Mouse (Mus musculus) limb, embryonic 15.5 days (tissue): ENCODE results near the gene Ppil1. TPM values are rescaled to one million over a fixed set of nuclear protein-coding genes. Genes with fewer than 3 reads are reported as not detected.

Experiments used
- ATAC-seq: fragments of 200-750 bp; cut with Nextera tagmentation; 2 replicates; pipeline ENCODE4 v1.8.0; 2017; ENCODE audit warnings: low read depth, moderate TSS enrichment; ENCODE audit not compliant: insufficient number of reproducible peaks, low FRiP score, low TSS enrichment
- H3K27ac ChIP-seq: fragments of 300-500 bp; sonication (generic); 2 replicates; pipeline ENCODE4 v1.5.1; 2015; ENCODE audit warnings: moderate library complexity, mild to moderate bottlenecking, inconsistent platforms
- H3K27me3 ChIP-seq: fragments of 300-500 bp; sonication (generic); 2 replicates; pipeline ENCODE4 v1.6.1; 2015; ENCODE audit warnings: inconsistent platforms
- H3K36me3 ChIP-seq: fragments of 300-500 bp; sonication (generic); 2 replicates; pipeline ENCODE4 v1.6.1; 2015; ENCODE audit warnings: inconsistent platforms
- H3K4me1 ChIP-seq: fragments of 300-500 bp; sonication (generic); 2 replicates; pipeline ENCODE4 v1.6.1; 2015; ENCODE audit warnings: inconsistent platforms
- H3K4me2 ChIP-seq: fragments of 300-500 bp; sonication (generic); 2 replicates; pipeline ENCODE4 v1.6.1; 2015; ENCODE audit warnings: mild to moderate bottlenecking, inconsistent platforms
- H3K4me3 ChIP-seq: fragments of 300-500 bp; sonication (generic); 2 replicates; pipeline ENCODE4 v1.5.1; 2015; ENCODE audit warnings: mild to moderate bottlenecking, inconsistent platforms
- H3K9ac ChIP-seq: fragments of 300-500 bp; sonication (generic); 2 replicates; pipeline ENCODE4 v1.6.1; 2015; ENCODE audit warnings: inconsistent platforms
- H3K9me3 ChIP-seq: fragments of 300-500 bp; sonication (generic); 2 replicates; pipeline ENCODE4 v1.6.1; 2016; ENCODE audit warnings: inconsistent platforms
- WGBS: fragments of 180-500 bp; shearing (Covaris S2); methylation state at CpG from one replicate; pipeline ENCODE4 v1.1.7; 2015; 5-methylcytosine and 5-hydroxymethylcytosine counted together
- polyA plus RNA-seq: library from polyadenylated mRNA; unstranded; fragments of >200 nt; fragmentation: Nextera tagmentation; extraction: Ambion mirVana; gene quantifications from 2 replicates; pipeline ENCODE4 v1.2.1, GENCODE M21; 2015

Ppil1 gene
- polyA plus RNA-seq, 1 experiment from 2014 or later = 130 TPM

- Histone ChIP-seq H3K9me3 (no peaks in the 10 kb centered on the region), H3K27me3 (no peaks in the 10 kb centered on the region), H3K4me1 (peaks cover 47% of the 10 kb centered on the region), H3K4me3 (no peak overlapping the region), H3K9ac (no peak overlapping the region), H3K4me2 (no peak overlapping the region), H3K27ac (no peak overlapping the region), H3K36me3 (peaks cover 43% of the 10 kb centered on the region)
- no peak for ATAC-seq
- 94% methylated on average over 6 of the region's 6 CpGs for WGBS
Measured at GRCm38 (mm10) chr17:29301421-29301820, 37.4 kb upstream of the Ppil1 start.

- peaks cover 43% of the 10 kb centered on the region for H3K4me1 ChIP-seq
- no peak for ATAC-seq
- no peaks in the 10 kb centered on the region for H3K27me3 ChIP-seq
- H3K27ac ChIP-seq = no peak overlapping the region
- H3K9ac ChIP-seq = no peak overlapping the region
- 88% methylated on average over 7 of the region's 7 CpGs for WGBS
- no peak overlapping the region for H3K4me3 ChIP-seq
- H3K36me3 ChIP-seq = peaks cover 43% of the 10 kb centered on the region
- no peaks in the 10 kb centered on the region for H3K9me3 ChIP-seq
- H3K4me2 ChIP-seq = no peak overlapping the region
Measured at GRCm38 (mm10) chr17:29300926-29301325, 36.9 kb upstream of the Ppil1 start.

GRCm38 (mm10) chr17:29299282-29299681 lies 35.3 kb upstream of the Ppil1 start:
- peaks cover 52% of the 10 kb centered on the region for H3K36me3 ChIP-seq
- no peaks in the 10 kb centered on the region for H3K9me3 ChIP-seq
- peaks cover 27% of the 10 kb centered on the region for H3K4me1 ChIP-seq
- no peak overlapping the region for H3K27ac ChIP-seq
- H3K27me3 ChIP-seq = no peaks in the 10 kb centered on the region
- 89% methylated on average over 4 of the region's 4 CpGs for WGBS
- no peak overlapping the region for H3K4me3 ChIP-seq
- H3K4me2 ChIP-seq = no peak overlapping the region
- ATAC-seq = no peak
- H3K9ac ChIP-seq = no peak overlapping the region

GRCm38 (mm10) chr17:29297813-29298212 lies 33.8 kb upstream of the Ppil1 start:
- no peaks in the 10 kb centered on the region for H3K9me3 ChIP-seq
- ATAC-seq = no peak
- no peak overlapping the region for H3K4me2 ChIP-seq
- 81% methylated on average over 6 of the region's 6 CpGs for WGBS
- H3K4me1 ChIP-seq = peaks cover 12% of the 10 kb centered on the region
- H3K4me3 ChIP-seq = no peak overlapping the region
- no peak overlapping the region for H3K27ac ChIP-seq
- no peak overlapping the region for H3K9ac ChIP-seq
- peaks cover 63% of the 10 kb centered on the region for H3K36me3 ChIP-seq
- no peaks in the 10 kb centered on the region for H3K27me3 ChIP-seq

GRCm38 (mm10) chr17:29297321-29297720 lies 33.3 kb upstream of the Ppil1 start:
- H3K27ac ChIP-seq = 0 out of 2 replicates have a peak overlapping the region, but pooled peaks have one; percentile 9
- peaks cover 64% of the 10 kb centered on the region for H3K36me3 ChIP-seq
- H3K4me1 ChIP-seq = peaks cover 12% of the 10 kb centered on the region
- no peak overlapping the region for H3K9ac ChIP-seq
- WGBS = 38% methylated on average over 10 of the region's 10 CpGs
- H3K9me3 ChIP-seq = no peaks in the 10 kb centered on the region
- no peak overlapping the region for H3K4me2 ChIP-seq
- ATAC-seq = no peak
- H3K4me3 ChIP-seq = no peak overlapping the region
- no peaks in the 10 kb centered on the region for H3K27me3 ChIP-seq

- Histone ChIP-seq H3K9ac (no peak overlapping the region), H3K4me3 (no peak overlapping the region), H3K4me1 (peaks cover 12% of the 10 kb centered on the region), H3K27ac (no peak overlapping the region), H3K4me2 (no peak overlapping the region), H3K27me3 (no peaks in the 10 kb centered on the region), H3K9me3 (no peaks in the 10 kb centered on the region), H3K36me3 (peaks cover 58% of the 10 kb centered on the region)
- ATAC-seq = no peak
- 70% methylated on average over 5 of the region's 5 CpGs for WGBS
Measured at GRCm38 (mm10) chr17:29295835-29296234, 31.8 kb upstream of the Ppil1 start.

- Histone ChIP-seq H3K27ac (no peak overlapping the region), H3K36me3 (peaks cover 51% of the 10 kb centered on the region), H3K27me3 (no peaks in the 10 kb centered on the region), H3K4me1 (peaks cover 12% of the 10 kb centered on the region), H3K9me3 (no peaks in the 10 kb centered on the region), H3K4me3 (no peak overlapping the region), H3K9ac (no peak overlapping the region), H3K4me2 (no peak overlapping the region)
- ATAC-seq = no peak
- WGBS = 75% methylated on average over 9 of the region's 9 CpGs
Measured at GRCm38 (mm10) chr17:29293807-29294605, 30.0 kb upstream of the Ppil1 start.

- Histone ChIP-seq H3K4me3 (no peak overlapping the region), H3K4me1 (peaks cover 12% of the 10 kb centered on the region), H3K36me3 (peaks cover 45% of the 10 kb centered on the region), H3K9ac (no peak overlapping the region), H3K9me3 (no peaks in the 10 kb centered on the region), H3K4me2 (no peak overlapping the region), H3K27ac (no peak overlapping the region), H3K27me3 (no peaks in the 10 kb centered on the region)
- 77% methylated on average over 3 of the region's 3 CpGs for WGBS
- no peak for ATAC-seq
Measured at GRCm38 (mm10) chr17:29292996-29293395, 29.0 kb upstream of the Ppil1 start.

- H3K36me3 ChIP-seq = peaks cover 42% of the 10 kb centered on the region
- H3K4me2 ChIP-seq = no peak overlapping the region
- no peak overlapping the region for H3K4me3 ChIP-seq
- WGBS = 72% methylated on average over 7 of the region's 7 CpGs
- no peak for ATAC-seq
- no peak overlapping the region for H3K9ac ChIP-seq
- no peaks in the 10 kb centered on the region for H3K9me3 ChIP-seq
- peaks cover 1% of the 10 kb centered on the region; the same call in 1 of the 2 replicates for H3K4me1 ChIP-seq
- H3K27me3 ChIP-seq = no peaks in the 10 kb centered on the region
- no peak overlapping the region for H3K27ac ChIP-seq
Measured at GRCm38 (mm10) chr17:29291793-29292192, 27.8 kb upstream of the Ppil1 start.

GRCm38 (mm10) chr17:29282216-29282952 lies 18.4 kb upstream of the Ppil1 start:
- Histone ChIP-seq H3K27me3 (no peaks in the 10 kb centered on the region), H3K4me3 (no peak overlapping the region), H3K4me1 (no peaks in the 10 kb centered on the region), H3K9ac (no peak overlapping the region), H3K27ac (no peak overlapping the region), H3K4me2 (no peak overlapping the region), H3K36me3 (peaks cover 51% of the 10 kb centered on the region), H3K9me3 (no peaks in the 10 kb centered on the region)
- WGBS = 82% methylated on average over 21 of the region's 21 CpGs
- ATAC-seq = no peak

- H3K9me3 ChIP-seq = no peaks in the 10 kb centered on the region
- H3K27me3 ChIP-seq = no peaks in the 10 kb centered on the region
- 90% methylated on average over 5 of the region's 5 CpGs for WGBS
- no peak for ATAC-seq
- no peak overlapping the region for H3K27ac ChIP-seq
- no peak overlapping the region for H3K9ac ChIP-seq
- no peaks in the 10 kb centered on the region for H3K4me1 ChIP-seq
- no peak overlapping the region for H3K4me3 ChIP-seq
- peaks cover 48% of the 10 kb centered on the region for H3K36me3 ChIP-seq
- no peak overlapping the region for H3K4me2 ChIP-seq
Measured at GRCm38 (mm10) chr17:29281541-29281940, 17.6 kb upstream of the Ppil1 start.

- H3K36me3 ChIP-seq = peaks cover 42% of the 10 kb centered on the region
- no peak overlapping the region for H3K27ac ChIP-seq
- no peak overlapping the region for H3K4me2 ChIP-seq
- H3K27me3 ChIP-seq = no peaks in the 10 kb centered on the region
- H3K4me3 ChIP-seq = no peak overlapping the region
- H3K9me3 ChIP-seq = no peaks in the 10 kb centered on the region
- no peaks in the 10 kb centered on the region for H3K4me1 ChIP-seq
- WGBS = 87% methylated on average over 5 of the region's 5 CpGs
- no peak for ATAC-seq
- H3K9ac ChIP-seq = no peak overlapping the region
Measured at GRCm38 (mm10) chr17:29280422-29280821, 16.4 kb upstream of the Ppil1 start.
